Mouse (Mus musculus) stomach, embryonic 14.5 days (tissue): ENCODE measurements at regions not wholly inside any gene's neighbourhood (a gene's known extent, or its start where the extent isn't known, plus 50 kb on each side); places are given as distances from the start of the nearest gene placed in this dataset.
A peak's percentile ranks its signal among the peaks of the same experiment; 100 is the strongest.

Source experiments
- ATAC-seq: fragments of 200-750 bp; cut with Nextera tagmentation; 2 replicates; pipeline ENCODE4 v1.8.0; 2017; ENCODE audit warnings: low read depth, moderate TSS enrichment; ENCODE audit not compliant: insufficient number of reproducible peaks, insufficient read depth, low FRiP score
- H3K27ac ChIP-seq: fragments of 300-500 bp; sonication (generic); 2 replicates; pipeline ENCODE4 v1.5.1; 2014; ENCODE audit warnings: mild to moderate bottlenecking, low read length, moderate library complexity, mixed read lengths
- H3K27me3 ChIP-seq: fragments of 300-500 bp; sonication (generic); 2 replicates; pipeline ENCODE4 v1.6.1; 2014; ENCODE audit warnings: low read length, control low read depth, mixed read lengths; ENCODE audit not compliant: control insufficient read depth, insufficient read depth
- H3K36me3 ChIP-seq: fragments of 300-500 bp; sonication (generic); 2 replicates; pipeline ENCODE4 v1.6.1; 2014; ENCODE audit warnings: mild to moderate bottlenecking, control low read depth, low read length, moderate library complexity, mixed read lengths; ENCODE audit not compliant: control insufficient read depth, insufficient read depth
- H3K4me1 ChIP-seq: fragments of 300-500 bp; sonication (generic); 2 replicates; pipeline ENCODE4 v1.6.1; 2014; ENCODE audit warnings: low read length, control low read depth, mixed read lengths; ENCODE audit not compliant: control insufficient read depth, insufficient read depth
- H3K4me2 ChIP-seq: fragments of 300-500 bp; sonication (generic); replicated peaks from 2 replicates; pipeline ENCODE4 v1.6.1; 2014; ENCODE audit warnings: low read depth, low read length, control low read depth
- H3K4me3 ChIP-seq: fragments of 300-500 bp; sonication (generic); 2 replicates; pipeline ENCODE4 v1.5.1; 2014; ENCODE audit warnings: low read depth, low read length, control low read depth
- H3K9ac ChIP-seq: fragments of 300-500 bp; sonication (generic); replicated peaks from 2 replicates; pipeline ENCODE4 v1.6.1; 2014; ENCODE audit warnings: low read depth, mild to moderate bottlenecking, control low read depth, low read length, moderate library complexity, mixed read lengths
- H3K9me3 ChIP-seq: fragments of 300-500 bp; sonication (generic); 2 replicates; pipeline ENCODE4 v1.6.1; 2016; ENCODE audit warnings: low read depth, low read length, control low read depth; ENCODE audit not compliant: control insufficient read depth
- WGBS: fragments of 180-500 bp; shearing (Covaris S2); extraction: QIAGEN DNeasy Blood & Tissue Kit; methylation state at CpG from one replicate; pipeline ENCODE4 v1.1.7; 2014; 5-methylcytosine and 5-hydroxymethylcytosine counted together

- no peak overlapping the region for H3K27ac ChIP-seq
- H3K4me2 ChIP-seq: no peak overlapping the region
- no peaks in the 10 kb centered on the region for H3K9me3 ChIP-seq
- H3K36me3 ChIP-seq: no peaks in the 10 kb centered on the region
- no peaks in the 10 kb centered on the region for H3K4me1 ChIP-seq
- ATAC-seq: peak; percentile 53; the same call in 1 of the 2 replicates
- no peak overlapping the region for H3K9ac ChIP-seq
- H3K27me3 ChIP-seq: no peaks in the 10 kb centered on the region
- no peak overlapping the region for H3K4me3 ChIP-seq
- WGBS: 67% methylated on average over 4 of the region's 4 CpGs
Measured at GRCm38 (mm10) chr8:57230594-57230993, 90.2 kb upstream of the Hand2 start.

- H3K4me1 ChIP-seq: no peaks in the 10 kb centered on the region
- no peak overlapping the region for H3K4me2 ChIP-seq
- no peak overlapping the region for H3K27ac ChIP-seq
- H3K27me3 ChIP-seq: no peaks in the 10 kb centered on the region
- H3K4me3 ChIP-seq: no peak overlapping the region
- no peak for ATAC-seq
- H3K9me3 ChIP-seq: no peaks in the 10 kb centered on the region
- 84% methylated on average over 2 of the region's 2 CpGs for WGBS
- no peaks in the 10 kb centered on the region for H3K36me3 ChIP-seq
- H3K9ac ChIP-seq: no peak overlapping the region
Measured at GRCm38 (mm10) chr8:57242301-57242700, 78.5 kb upstream of the Hand2 start.

- Histone ChIP-seq H3K9me3 (no peaks in the 10 kb centered on the region), H3K4me1 (no peaks in the 10 kb centered on the region), H3K9ac (no peak overlapping the region), H3K36me3 (no peaks in the 10 kb centered on the region), H3K4me2 (no peak overlapping the region), H3K27ac (no peak overlapping the region), H3K27me3 (no peaks in the 10 kb centered on the region), H3K4me3 (no peak overlapping the region)
- WGBS: 73% methylated on average over 5 of the region's 5 CpGs
- no peak for ATAC-seq
Measured at GRCm38 (mm10) chr8:57249061-57249460, 71.7 kb upstream of the Hand2 start.
